Mouse (Mus musculus) heart, embryonic 10.5 days (tissue): ENCODE data around the gene Hist1h2ab. TPM values are rescaled to one million over a fixed set of nuclear protein-coding genes. Genes with fewer than 3 reads are reported as not detected.
A peak's percentile ranks its signal among the peaks of the same experiment; 100 is the strongest.
"Not testable (repeated sequence)": the region's sequence is repeated elsewhere in the genome, so short reads cannot be mapped to it uniquely, and the experiment has no call there.

Experiments
- DNase-seq: peaks from one replicate; pipeline ENCODE4 v3.0.0-alpha.2; 2017; ENCODE audit warnings: low spot score
- H3K27ac ChIP-seq: fragments of 300-500 bp; sonication (generic); 2 replicates; pipeline ENCODE4 v1.5.1; 2016; ENCODE audit warnings: mild to moderate bottlenecking
- H3K27me3 ChIP-seq: fragments of 300-500 bp; sonication (generic); 2 replicates; pipeline ENCODE4 v1.6.1; 2016; ENCODE audit warnings: mild to moderate bottlenecking; ENCODE audit not compliant: poor library complexity, insufficient read depth, severe bottlenecking
- H3K36me3 ChIP-seq: fragments of 300-500 bp; sonication (generic); 2 replicates; pipeline ENCODE4 v1.6.1; 2016; ENCODE audit warnings: mild to moderate bottlenecking, moderate library complexity
- H3K4me1 ChIP-seq: fragments of 300-500 bp; sonication (generic); 2 replicates; pipeline ENCODE4 v1.6.1; 2016; ENCODE audit warnings: mild to moderate bottlenecking
- H3K4me3 ChIP-seq: fragments of 300-500 bp; sonication (generic); 2 replicates; pipeline ENCODE4 v1.5.1; 2016; ENCODE audit warnings: mild to moderate bottlenecking, moderate library complexity
- H3K9me3 ChIP-seq: fragments of 300-500 bp; sonication (generic); 2 replicates; pipeline ENCODE4 v1.6.1; 2016; ENCODE audit warnings: mild to moderate bottlenecking, moderate library complexity
- WGBS: fragments of 180-500 bp; shearing (Covaris S2); methylation state at CpG from one replicate; pipeline ENCODE4 v1.1.7; 2016; 5-methylcytosine and 5-hydroxymethylcytosine counted together
- polyA plus RNA-seq: library from polyadenylated mRNA; unstranded; fragments of >200 nt; fragmentation: Nextera tagmentation; extraction: Ambion mirVana; gene quantifications from 2 replicates; pipeline ENCODE4 v1.2.1, GENCODE M21; 2016

Gene Hist1h2ab
- 16.1 and 23.3 TPM in 2 replicates for polyA plus RNA-seq

DNA sequence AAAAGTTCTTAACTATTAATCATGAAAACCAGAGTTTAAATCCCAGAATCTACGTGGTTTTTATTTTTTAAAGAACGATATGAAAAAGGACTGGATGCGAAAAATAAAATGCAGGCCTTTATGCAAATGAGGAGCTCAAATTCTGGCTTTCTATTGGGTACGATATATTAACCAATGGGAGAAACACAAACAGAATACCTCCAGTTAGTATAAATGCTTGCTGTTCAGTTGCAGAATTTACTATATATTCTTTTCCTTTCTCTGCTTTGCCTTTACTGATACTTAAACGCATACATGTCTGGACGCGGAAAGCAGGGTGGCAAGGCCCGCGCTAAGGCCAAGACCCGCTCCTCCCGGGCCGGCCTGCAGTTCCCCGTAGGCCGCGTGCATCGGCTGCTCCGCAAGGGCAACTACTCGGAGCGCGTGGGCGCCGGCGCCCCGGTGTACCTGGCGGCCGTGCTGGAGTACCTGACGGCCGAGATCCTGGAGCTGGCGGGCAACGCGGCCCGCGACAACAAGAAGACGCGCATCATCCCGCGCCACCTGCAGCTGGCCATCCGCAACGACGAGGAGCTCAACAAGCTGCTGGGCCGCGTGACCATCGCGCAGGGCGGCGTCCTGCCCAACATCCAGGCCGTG, at the start of gene Hist1h2ab:
TSS of gene Hist1h2ab (plus strand) at position 288 of the 639 bp plus-strand sequence.
- Histone ChIP-seq H3K4me1 (peaks cover 16% of the 10 kb centered on the region), H3K4me3 (peak within 1 kb of the TSS; percentile 55), H3K27ac (peak within 1 kb of the TSS; percentile 98)
- not testable (repeated sequence) for H3K9me3 ChIP-seq, H3K36me3 ChIP-seq, H3K27me3 ChIP-seq
- 3% methylated on average over 29 of the region's 47 CpGs for WGBS
- DNase-seq = peak; percentile 92

DNA sequence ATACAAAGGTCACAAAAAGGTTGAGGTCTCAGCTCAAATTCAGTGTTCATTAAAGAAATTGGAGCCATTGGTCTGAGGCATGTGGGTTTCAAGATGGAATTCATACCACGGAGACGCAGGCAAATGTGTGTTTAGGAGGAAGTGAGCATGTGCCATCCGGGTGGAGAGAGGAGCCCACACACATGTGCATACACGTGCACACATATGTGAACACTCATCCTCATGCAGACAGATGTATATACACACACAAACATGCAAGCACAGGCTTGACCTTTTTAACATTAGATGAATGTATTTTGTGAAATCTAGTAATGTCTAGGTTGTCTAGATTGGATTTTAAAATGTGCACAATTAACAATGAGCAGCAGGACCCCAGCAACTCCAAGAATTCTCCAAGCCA, 48.7 kb upstream of the Hist1h2ab start:
- Histone ChIP-seq H3K4me1 (peaks cover 8% of the 10 kb centered on the region; the same call in 1 of the 2 replicates), H3K36me3 (no peaks in the 10 kb centered on the region), H3K4me3 (no peak overlapping the region), H3K9me3 (no peaks in the 10 kb centered on the region), H3K27ac (no peak overlapping the region), H3K27me3 (no peaks in the 10 kb centered on the region)
- no peak for DNase-seq
- WGBS = 84% methylated on average over 4 of the region's 4 CpGs

DNA sequence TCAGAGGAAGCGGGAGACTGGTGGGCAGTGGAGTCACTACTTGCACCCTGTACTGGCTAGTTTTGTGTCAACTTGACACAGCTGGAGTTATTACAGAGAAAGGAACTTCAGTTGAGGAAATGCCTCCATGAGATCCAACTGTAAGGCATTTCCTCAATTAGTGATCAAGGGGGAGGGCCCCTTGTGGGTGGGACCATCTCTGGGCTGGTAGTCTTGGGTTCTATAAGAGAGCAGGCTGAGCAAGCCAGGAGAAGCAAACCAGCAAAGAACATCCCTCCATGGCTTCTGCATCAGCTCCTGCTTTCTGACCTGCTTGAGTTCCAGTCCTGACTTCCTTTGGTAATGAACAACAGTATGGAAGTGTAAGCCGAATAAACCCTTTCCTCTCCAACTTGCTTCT, 48.1 kb upstream of the Hist1h2ab start:
- H3K4me1 ChIP-seq, H3K27ac ChIP-seq, H3K27me3 ChIP-seq, H3K4me3 ChIP-seq, H3K9me3 ChIP-seq, H3K36me3 ChIP-seq: not testable (repeated sequence)
- WGBS = 90% methylated on average over 2 of the region's 2 CpGs
- DNase-seq = peak; percentile 9

DNA sequence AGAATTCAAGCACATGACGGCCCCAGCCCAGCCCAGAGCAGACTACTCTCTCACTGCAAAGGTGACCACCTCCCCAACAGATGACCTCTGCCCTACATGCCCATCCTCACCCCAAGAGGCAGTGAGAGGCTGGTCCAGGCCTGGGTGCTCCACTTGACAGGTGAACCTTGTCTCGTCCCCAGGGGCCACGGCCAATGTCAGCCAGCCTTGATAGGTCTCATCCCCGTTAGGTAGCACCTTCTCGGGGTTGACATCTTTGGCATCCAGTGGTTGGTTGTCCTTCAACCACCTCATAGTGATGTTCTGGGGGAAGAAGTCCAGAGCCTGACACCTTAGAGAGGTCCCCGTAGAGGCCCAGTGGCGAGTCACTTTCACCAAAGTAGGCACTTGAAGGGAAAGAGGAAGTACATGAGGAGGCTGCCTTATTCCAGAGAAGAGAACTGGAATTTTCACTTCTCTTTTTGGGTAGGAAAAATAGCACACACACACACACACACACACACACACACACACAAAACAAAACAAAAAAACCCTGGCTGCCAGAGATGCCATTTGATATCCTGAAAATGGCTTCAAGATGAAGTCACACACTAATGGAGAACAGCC, 45.1 kb upstream of the Hist1h2ab start:
- no peaks in the 10 kb centered on the region for H3K27me3 ChIP-seq
- H3K9me3 ChIP-seq = no peaks in the 10 kb centered on the region
- H3K27ac ChIP-seq = 0 out of 2 replicates have a peak overlapping the region, but pooled peaks have one; percentile 22
- 78% methylated on average over 7 of the region's 7 CpGs for WGBS
- peaks cover 29% of the 10 kb centered on the region for H3K4me1 ChIP-seq
- H3K36me3 ChIP-seq = no peaks in the 10 kb centered on the region
- peak; percentile 50 for DNase-seq
- H3K4me3 ChIP-seq = no peak overlapping the region

DNA sequence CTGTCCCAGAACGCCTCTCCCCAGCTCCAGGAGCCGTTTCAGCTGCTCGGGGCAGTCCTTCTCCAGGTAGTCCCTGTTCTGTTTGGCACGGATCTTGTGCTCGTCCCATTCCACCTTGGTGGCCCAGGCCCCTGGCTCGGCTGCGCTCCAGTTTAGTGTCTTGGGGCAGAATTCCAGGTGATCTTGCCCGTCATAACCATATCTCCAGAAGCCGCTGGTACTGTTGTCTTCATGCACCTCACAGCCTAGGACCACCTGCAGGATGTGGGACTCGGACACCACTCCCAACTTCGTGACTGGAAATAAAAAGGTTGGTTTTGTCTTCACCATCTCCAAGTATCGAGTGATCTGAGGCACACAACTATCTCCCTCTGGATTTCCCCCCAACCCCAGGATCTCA, 44.2 kb upstream of the Hist1h2ab start:
- no peak for DNase-seq
- Histone ChIP-seq H3K27ac (no peak overlapping the region), H3K4me3 (no peak overlapping the region), H3K4me1 (peaks cover 28% of the 10 kb centered on the region), H3K36me3 (no peaks in the 10 kb centered on the region), H3K9me3 (no peaks in the 10 kb centered on the region), H3K27me3 (no peaks in the 10 kb centered on the region)
- WGBS = 90% methylated on average over 12 of the region's 12 CpGs

DNA sequence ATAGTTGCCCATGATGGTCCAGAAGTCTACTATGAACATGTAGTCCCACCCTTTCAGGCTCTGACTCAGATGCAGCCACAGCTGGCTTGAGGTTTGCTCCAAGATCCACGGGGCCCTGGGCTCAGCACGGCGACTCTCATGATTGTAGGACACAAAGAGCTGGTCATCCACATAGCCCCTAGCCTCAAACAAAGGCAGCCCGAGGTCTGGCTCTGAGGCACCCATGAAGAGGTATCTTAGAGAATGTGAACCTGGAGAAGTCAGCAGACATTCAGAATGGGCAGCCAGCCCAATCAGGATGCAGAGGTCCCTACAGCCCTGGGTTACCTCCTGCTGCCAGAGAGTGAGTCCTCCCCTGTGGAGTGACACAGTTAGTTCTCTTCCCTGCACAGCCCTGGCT, 42.9 kb upstream of the Hist1h2ab start:
- DNase-seq = no peak
- H3K36me3 ChIP-seq = no peaks in the 10 kb centered on the region
- no peak overlapping the region for H3K4me3 ChIP-seq
- H3K9me3 ChIP-seq = no peaks in the 10 kb centered on the region
- H3K4me1 ChIP-seq = peaks cover 28% of the 10 kb centered on the region
- peak overlapping the region; percentile 26; the same call in 1 of the 2 replicates for H3K27ac ChIP-seq
- no peaks in the 10 kb centered on the region for H3K27me3 ChIP-seq
- WGBS = 74% methylated on average over 4 of the region's 4 CpGs

DNA sequence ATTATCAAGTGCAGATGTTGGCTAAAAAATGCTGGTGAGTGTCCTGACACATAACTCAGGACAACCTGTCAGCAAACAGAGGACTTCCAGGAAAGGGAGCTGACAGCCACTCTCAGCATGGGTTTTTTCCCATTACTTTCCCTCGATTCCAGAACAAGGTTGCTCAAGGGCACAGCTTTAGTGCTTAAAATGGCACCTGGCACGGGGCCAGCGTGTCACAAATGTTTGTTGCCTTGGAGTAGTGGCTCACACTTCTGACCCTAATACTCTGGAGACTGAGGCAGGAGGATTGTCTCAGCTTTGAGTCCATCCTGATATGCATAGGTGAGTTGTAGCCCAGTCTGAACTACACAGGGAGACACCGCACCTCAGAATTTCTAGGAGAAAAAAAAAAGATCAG, 42.3 kb upstream of the Hist1h2ab start:
- Histone ChIP-seq H3K36me3 (no peaks in the 10 kb centered on the region), H3K9me3 (no peaks in the 10 kb centered on the region), H3K27me3 (no peaks in the 10 kb centered on the region), H3K27ac (peak overlapping the region; percentile 26), H3K4me3 (no peak overlapping the region), H3K4me1 (peaks cover 28% of the 10 kb centered on the region)
- no peak for DNase-seq
- 54% methylated on average over 4 of the region's 4 CpGs for WGBS

DNA sequence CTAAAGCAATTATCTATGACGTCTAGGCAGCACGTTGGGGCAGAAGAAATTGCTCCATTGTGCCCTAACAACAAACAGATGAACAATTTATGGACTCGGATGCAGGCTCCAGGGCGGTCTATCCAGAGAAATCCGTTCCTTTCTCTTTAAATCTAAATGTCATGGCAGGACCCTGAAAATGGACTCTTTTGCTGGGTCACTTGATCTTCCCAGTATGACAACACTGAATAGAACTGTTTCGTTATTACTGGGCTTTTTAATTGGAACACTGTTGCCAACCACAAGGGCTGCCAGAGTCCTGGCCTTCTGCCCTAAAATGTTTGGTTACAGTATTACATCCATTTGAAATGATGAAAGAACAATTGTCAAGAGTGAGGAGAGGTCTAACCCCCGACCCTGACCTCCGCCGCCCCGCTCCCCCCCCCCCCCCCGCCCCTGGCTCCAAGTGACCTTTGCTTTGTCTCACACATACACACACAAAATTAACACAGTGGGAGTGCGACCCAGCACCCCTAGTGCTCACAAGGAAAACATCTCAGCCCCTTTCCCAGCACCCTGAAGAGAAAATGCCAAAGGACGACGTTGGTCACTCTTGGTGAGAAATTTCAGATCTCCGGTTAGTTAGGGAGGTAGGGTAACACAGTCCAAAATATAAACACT, 41.1 kb upstream of the Hist1h2ab start:
- Histone ChIP-seq H3K27ac (peak overlapping the region; percentile 80), H3K4me3 (peak overlapping the region; percentile 61), H3K4me1 (peaks cover 28% of the 10 kb centered on the region), H3K36me3 (no peaks in the 10 kb centered on the region), H3K9me3 (no peaks in the 10 kb centered on the region), H3K27me3 (no peaks in the 10 kb centered on the region)
- no peak for DNase-seq
- WGBS = 29% methylated on average over 15 of the region's 15 CpGs

DNA sequence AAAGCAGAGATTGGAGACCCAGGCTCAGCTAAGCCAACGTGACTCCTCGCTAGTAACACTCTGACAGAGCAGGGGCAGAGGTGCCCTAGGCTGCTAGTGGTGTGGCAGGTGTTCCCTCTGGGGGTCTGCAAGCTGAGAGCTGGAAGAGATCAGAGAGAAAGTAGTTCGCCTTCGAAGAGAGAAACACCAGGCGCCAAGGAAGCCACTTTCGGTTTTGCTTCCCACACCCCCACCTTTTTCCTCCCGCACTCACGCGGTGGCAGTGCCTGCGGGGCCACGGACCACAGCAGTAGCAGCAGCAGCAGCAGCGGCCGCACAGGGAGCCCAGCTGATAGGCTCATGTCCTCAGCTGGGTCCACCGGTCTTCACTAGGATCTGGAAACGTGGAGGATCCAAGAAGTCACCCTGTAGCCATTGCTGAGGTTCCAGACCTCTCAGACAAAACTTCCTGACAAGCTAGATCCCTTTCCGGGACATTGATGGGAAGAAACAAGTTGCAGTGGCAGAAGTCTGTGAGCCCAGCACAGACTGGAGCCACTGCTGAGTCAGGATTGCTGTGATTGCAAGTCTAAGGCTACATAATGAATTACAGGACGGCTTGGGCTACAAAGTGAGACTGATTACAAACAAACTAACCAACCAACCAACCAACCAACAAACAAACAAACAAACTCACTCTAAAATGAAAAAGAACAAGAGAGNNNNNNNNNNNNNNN, 40.4 kb upstream of the Hist1h2ab start, which contains the start of gene Hfe:
TSS of gene Hfe (minus strand) at position 481 of the 716 bp plus-strand sequence.
- Histone ChIP-seq H3K4me1 (peaks cover 28% of the 10 kb centered on the region), H3K36me3 (no peaks in the 10 kb centered on the region), H3K27ac (peak within 1 kb of the TSS; percentile 80), H3K9me3 (no peaks in the 10 kb centered on the region), H3K27me3 (no peaks in the 10 kb centered on the region), H3K4me3 (peak within 1 kb of the TSS; percentile 61)
- 1% methylated on average over 17 of the region's 17 CpGs for WGBS
- no peak for DNase-seq

DNA sequence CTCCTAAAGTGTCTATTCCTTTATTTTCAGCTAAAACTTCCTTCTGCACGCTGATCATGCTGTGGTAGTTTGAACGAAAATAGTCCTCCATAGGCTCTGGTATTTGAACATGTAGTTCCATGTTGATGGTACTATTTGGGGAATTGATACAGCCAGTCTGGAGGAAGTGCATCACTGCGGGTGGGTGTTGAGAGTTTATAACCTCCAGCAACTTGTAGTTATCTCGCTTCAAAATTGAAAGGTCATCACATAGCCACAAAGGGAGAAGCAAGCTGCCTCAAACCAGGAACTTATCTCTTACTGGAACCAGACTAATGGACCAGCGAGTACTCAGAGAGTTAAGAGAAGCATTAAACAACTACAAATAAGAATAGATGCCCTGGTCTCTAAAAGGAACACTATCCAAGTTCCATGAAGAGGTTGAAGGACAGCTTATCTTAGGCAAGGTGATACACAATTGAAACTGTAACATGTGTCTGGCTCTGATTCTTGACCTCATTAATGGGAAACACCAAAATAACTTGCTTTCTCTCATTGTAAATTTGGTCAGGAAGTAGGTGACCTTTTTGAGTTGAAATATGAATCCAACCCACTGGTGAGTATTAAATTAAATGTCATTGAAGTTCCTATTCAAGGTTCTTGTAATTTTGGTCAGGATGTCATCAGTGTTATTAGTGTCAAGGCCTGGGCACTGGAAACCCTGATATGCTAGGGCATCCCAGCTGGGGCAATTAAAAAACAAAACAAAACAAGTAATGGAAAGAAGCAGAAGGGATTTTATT, 34.5 kb upstream of the Hist1h2ab start:
- H3K4me1 ChIP-seq = peaks cover 3% of the 10 kb centered on the region; the same call in 1 of the 2 replicates
- no peaks in the 10 kb centered on the region for H3K27me3 ChIP-seq
- H3K9me3 ChIP-seq = no peaks in the 10 kb centered on the region
- no peaks in the 10 kb centered on the region for H3K36me3 ChIP-seq
- H3K4me3 ChIP-seq = no peak overlapping the region
- H3K27ac ChIP-seq = no peak overlapping the region
- no peak for DNase-seq
- WGBS = 61% methylated on average over 5 of the region's 5 CpGs

DNA sequence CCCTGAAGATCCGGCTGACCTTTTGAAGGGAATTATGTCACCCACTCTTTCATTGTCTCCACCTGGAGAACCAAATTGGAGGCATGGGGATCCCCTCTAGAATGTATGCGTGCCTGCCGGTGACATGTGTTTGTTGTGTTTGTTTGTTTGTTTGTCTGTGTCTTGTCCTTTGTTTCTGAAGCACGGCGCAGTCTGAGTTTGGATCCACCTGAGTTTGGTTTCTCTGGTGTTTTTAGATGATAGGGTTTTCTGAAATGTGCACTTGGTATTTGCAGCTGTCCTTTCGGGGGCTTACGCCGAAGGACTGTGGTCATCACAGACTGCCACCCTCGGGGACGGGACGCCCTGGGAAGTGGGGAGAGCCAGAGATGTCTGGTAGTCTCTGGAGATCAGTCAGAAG, 33.8 kb upstream of the Hist1h2ab start:
- H3K27me3 ChIP-seq = no peaks in the 10 kb centered on the region
- WGBS = 36% methylated on average over 11 of the region's 11 CpGs
- H3K4me1 ChIP-seq = peaks cover 3% of the 10 kb centered on the region; the same call in 1 of the 2 replicates
- H3K9me3 ChIP-seq = no peaks in the 10 kb centered on the region
- H3K36me3 ChIP-seq = no peaks in the 10 kb centered on the region
- no peak overlapping the region for H3K27ac ChIP-seq
- DNase-seq = no peak
- H3K4me3 ChIP-seq = no peak overlapping the region

DNA sequence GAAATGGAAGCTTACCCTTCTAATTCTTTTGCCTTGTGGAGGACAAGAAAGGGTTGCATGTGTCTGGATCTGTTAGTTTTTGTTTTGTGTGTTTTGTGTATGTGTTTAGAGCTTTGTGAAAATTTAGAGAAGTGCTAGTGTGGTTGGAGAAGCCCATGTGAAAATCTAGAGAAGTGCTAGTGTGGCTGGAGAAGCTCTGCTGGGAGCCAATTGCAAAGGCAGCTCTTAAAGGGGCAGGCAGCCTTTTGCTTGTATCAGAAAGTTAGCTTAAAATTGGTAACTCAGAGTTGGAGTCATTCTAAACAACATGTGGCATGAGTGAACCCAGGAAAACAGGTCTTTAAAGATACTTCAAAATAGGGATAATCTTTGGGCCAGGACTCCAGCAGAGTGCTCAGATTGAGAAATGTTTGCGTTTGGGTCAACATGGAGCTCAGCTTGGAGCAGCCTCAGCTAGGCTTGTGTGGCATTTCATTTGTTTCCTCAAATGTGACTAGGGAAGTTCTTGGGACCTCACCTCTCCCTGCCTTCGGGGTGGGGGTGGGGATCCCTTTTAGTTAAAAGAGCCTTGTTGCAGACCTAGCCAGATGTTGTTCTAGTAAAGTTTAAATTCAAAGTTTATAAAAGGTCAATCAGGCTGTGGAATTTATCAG, 33.2 kb upstream of the Hist1h2ab start:
- not testable (repeated sequence) for H3K36me3 ChIP-seq, DNase-seq, H3K9me3 ChIP-seq, H3K27ac ChIP-seq, H3K4me3 ChIP-seq, H3K4me1 ChIP-seq, H3K27me3 ChIP-seq
- 11% methylated on average over 2 of the region's 2 CpGs for WGBS
